Mouse (Mus musculus): ENCODE data around the gene Defa21. TPM values are rescaled to one million over a fixed set of nuclear protein-coding genes. Genes with fewer than 3 reads are reported as not detected.
"Not testable (repeated sequence)": the region's sequence is repeated elsewhere in the genome, so short reads cannot be mapped to it uniquely, and the experiment has no call there.

Gene Defa21
- polyA plus RNA-seq (2015; fragmentation: Nextera tagmentation; extraction: Ambion mirVana): not detected in 2 replicates

DNA sequence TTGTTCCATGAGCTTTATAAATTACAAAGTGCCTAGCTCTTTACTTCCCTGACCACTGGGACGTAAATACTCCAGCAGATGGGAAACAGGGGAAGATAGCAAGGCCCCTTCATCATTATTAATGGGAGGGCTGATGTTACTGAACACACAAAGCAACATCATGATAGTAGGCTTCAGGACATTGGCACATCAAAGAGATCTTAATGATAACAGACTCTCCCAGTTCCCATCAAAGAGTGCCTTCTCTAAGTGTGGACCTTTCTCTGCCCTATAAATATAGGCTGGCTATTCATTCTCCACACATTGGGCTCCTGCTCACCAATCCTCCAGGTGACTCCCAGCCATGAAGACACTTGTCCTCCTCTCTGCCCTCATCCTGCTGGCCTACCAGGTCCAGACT is at the start of gene Defa21:
Gene Defa21, plus strand, starts transcription at position 301 of the 400 bp plus-strand sequence.
- not testable (repeated sequence) for H3K9ac ChIP-seq (ENCODE audit: low read depth, low read length); H3K4me2 ChIP-seq (ENCODE audit: low read depth, low read length); H3K27me3 ChIP-seq (replicated peaks; ENCODE audit: control insufficient read depth, insufficient read depth, low read length); H3K4me3 ChIP-seq (ENCODE audit: low read length); H3K36me3 ChIP-seq (ENCODE audit: control insufficient read depth, insufficient read depth, low read length); H3K27ac ChIP-seq (ENCODE audit: low read length); H3K4me1 ChIP-seq (ENCODE audit: control insufficient read depth, insufficient read depth, low read length); ATAC-seq; H3K9me3 ChIP-seq (ENCODE audit: control insufficient read depth, low read length)
- WGBS: no CpG with 5 or more reads among the region's 1 CpGs

DNA sequence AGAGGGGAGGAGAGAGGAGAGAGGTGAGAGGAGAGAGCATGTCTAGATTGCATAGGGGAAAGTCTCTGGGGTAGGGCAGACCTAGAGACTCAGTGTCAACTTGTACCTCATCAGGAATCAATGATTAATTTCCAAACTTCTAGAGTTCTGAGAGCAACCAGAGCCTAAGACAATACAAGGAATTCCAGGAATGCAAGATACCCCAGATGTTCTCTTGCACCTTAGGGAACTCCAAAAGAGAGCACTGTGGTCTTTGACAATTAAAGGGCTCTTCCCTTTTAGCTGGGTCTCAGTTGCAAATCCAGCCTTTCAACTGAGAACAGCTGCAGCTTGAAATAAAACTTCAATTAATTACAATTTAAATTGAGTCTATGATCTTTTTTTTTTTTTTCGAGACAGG is 45.5 kb upstream of the Defa21 start:
- ATAC-seq: no peak
- H3K4me2 ChIP-seq (ENCODE audit: low read depth, low read length): no peak overlapping the region
- H3K27ac ChIP-seq (ENCODE audit: low read length): no peak overlapping the region
- WGBS: 36% methylated on average over 1 of the region's 1 CpGs
- H3K4me3 ChIP-seq (ENCODE audit: low read length): no peak overlapping the region
- H3K36me3 ChIP-seq (ENCODE audit: control insufficient read depth, insufficient read depth, low read length): no peaks in the 10 kb centered on the region
- H3K4me1 ChIP-seq (ENCODE audit: control insufficient read depth, insufficient read depth, low read length): no peaks in the 10 kb centered on the region
- no peak overlapping the region for H3K9ac ChIP-seq (ENCODE audit: low read depth, low read length)
- no peaks in the 10 kb centered on the region for H3K27me3 ChIP-seq (replicated peaks; ENCODE audit: control insufficient read depth, insufficient read depth, low read length)
- H3K9me3 ChIP-seq (ENCODE audit: control insufficient read depth, low read length): no peaks in the 10 kb centered on the region

DNA sequence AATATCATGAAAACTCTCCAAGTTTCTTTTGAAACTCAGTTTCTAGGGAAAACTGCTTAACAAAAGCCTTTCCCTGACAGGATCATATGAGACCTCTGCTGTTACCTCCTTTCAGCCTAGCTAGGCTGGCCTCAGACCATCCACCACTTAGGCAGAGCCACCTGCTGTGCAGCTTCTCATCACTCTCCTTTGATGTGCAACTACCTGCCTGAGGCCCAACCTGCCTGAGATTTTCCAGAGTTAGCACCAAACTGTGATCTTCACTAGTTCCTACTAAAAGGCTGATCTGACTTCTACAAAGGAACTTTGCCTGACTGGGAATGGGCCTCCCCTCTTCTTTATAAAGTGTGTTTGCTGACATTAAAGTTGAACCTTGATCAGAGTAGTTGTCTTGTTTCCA is 31.3 kb upstream of the Defa21 start:
- H3K9me3 ChIP-seq (ENCODE audit: control insufficient read depth, low read length); H3K4me3 ChIP-seq (ENCODE audit: low read length); H3K36me3 ChIP-seq (ENCODE audit: control insufficient read depth, insufficient read depth, low read length); H3K27me3 ChIP-seq (replicated peaks; ENCODE audit: control insufficient read depth, insufficient read depth, low read length); H3K27ac ChIP-seq (ENCODE audit: low read length); H3K4me1 ChIP-seq (ENCODE audit: control insufficient read depth, insufficient read depth, low read length); ATAC-seq; H3K9ac ChIP-seq (ENCODE audit: low read depth, low read length); H3K4me2 ChIP-seq (ENCODE audit: low read depth, low read length): not testable (repeated sequence)

DNA sequence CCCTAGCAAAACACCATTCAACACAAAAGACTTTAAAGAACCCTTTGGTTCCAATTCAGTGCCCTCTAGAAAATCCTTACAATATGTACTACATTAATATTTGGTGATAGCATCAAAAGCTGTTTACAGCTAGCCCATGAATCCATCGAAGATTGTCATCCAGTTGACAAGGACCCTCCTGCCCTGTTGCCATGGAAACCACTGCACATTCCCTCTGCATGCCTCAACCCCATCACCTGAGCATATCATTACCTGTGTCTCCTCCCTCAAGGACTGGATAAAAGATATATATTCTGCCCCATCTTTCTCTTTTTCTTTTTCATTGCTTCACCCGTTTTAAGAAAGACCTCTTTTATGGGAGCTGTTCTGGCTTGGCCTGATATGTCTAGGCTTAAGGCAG is 28.6 kb upstream of the Defa21 start:
- Histone ChIP-seq H3K27ac (ENCODE audit: low read length) (no peak overlapping the region), H3K4me1 (ENCODE audit: control insufficient read depth, insufficient read depth, low read length) (no peaks in the 10 kb centered on the region), H3K9me3 (ENCODE audit: control insufficient read depth, low read length) (no peaks in the 10 kb centered on the region), H3K4me3 (ENCODE audit: low read length) (no peak overlapping the region), H3K4me2 (ENCODE audit: low read depth, low read length) (no peak overlapping the region), H3K27me3 (replicated peaks; ENCODE audit: control insufficient read depth, insufficient read depth, low read length) (no peaks in the 10 kb centered on the region), H3K9ac (ENCODE audit: low read depth, low read length) (no peak overlapping the region), H3K36me3 (ENCODE audit: control insufficient read depth, insufficient read depth, low read length) (no peaks in the 10 kb centered on the region)
- ATAC-seq: no peak
- 69% methylated on average over 2 of the region's 2 CpGs for WGBS

DNA sequence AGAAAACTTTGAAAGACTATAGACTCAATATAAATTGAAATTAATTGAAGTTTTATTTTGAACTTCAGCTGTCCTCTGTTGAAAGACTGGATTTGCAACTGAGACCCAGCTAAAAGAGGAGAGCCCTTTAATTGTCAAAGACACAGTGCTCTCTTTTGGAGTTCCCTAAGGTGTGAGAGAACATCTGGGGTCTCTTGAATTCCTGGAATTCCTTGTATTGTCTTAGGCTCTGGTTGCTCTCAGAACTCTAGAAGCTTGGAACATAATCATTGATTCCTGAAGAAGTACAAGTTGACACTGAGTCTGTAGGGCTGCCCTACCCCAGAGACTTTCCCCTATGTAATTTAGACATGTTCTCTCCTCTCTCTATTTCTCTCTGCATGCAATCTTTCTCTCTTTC is 28.1 kb upstream of the Defa21 start:
- Histone ChIP-seq H3K27ac (ENCODE audit: low read length) (no peak overlapping the region), H3K9ac (ENCODE audit: low read depth, low read length) (no peak overlapping the region), H3K9me3 (ENCODE audit: control insufficient read depth, low read length) (no peaks in the 10 kb centered on the region), H3K4me2 (ENCODE audit: low read depth, low read length) (no peak overlapping the region), H3K27me3 (replicated peaks; ENCODE audit: control insufficient read depth, insufficient read depth, low read length) (no peaks in the 10 kb centered on the region), H3K4me3 (ENCODE audit: low read length) (no peak overlapping the region), H3K4me1 (ENCODE audit: control insufficient read depth, insufficient read depth, low read length) (no peaks in the 10 kb centered on the region), H3K36me3 (ENCODE audit: control insufficient read depth, insufficient read depth, low read length) (no peaks in the 10 kb centered on the region)
- ATAC-seq: no peak

DNA sequence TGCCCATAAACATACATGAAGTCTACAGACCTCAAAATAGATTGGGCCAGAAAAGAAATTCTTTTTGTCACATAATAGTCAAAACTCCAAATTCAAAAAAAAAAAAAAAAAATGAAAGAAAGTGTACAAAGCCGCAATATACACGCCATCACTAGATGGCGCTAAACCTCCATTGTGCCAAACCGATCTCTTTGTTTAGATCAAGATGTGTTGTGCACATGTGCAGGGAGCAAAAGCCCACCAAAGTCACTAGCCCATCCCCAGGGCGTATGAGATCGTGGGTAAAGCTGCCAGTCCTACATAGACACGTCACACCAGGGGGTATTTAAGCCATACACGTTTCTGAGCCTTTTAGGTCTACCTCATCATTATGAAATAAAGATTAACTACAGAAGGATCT is 24.2 kb upstream of the Defa21 start:
- WGBS: 55% methylated on average over 8 of the region's 8 CpGs
- Histone ChIP-seq H3K4me3 (ENCODE audit: low read length) (no peak overlapping the region), H3K4me2 (ENCODE audit: low read depth, low read length) (no peak overlapping the region), H3K27me3 (replicated peaks; ENCODE audit: control insufficient read depth, insufficient read depth, low read length) (no peaks in the 10 kb centered on the region), H3K9me3 (ENCODE audit: control insufficient read depth, low read length) (peaks cover 3% of the 10 kb centered on the region; the same call in 1 of the 2 replicates), H3K4me1 (ENCODE audit: control insufficient read depth, insufficient read depth, low read length) (no peaks in the 10 kb centered on the region), H3K9ac (ENCODE audit: low read depth, low read length) (no peak overlapping the region), H3K36me3 (ENCODE audit: control insufficient read depth, insufficient read depth, low read length) (no peaks in the 10 kb centered on the region), H3K27ac (ENCODE audit: low read length) (no peak overlapping the region)
- ATAC-seq: no peak

DNA sequence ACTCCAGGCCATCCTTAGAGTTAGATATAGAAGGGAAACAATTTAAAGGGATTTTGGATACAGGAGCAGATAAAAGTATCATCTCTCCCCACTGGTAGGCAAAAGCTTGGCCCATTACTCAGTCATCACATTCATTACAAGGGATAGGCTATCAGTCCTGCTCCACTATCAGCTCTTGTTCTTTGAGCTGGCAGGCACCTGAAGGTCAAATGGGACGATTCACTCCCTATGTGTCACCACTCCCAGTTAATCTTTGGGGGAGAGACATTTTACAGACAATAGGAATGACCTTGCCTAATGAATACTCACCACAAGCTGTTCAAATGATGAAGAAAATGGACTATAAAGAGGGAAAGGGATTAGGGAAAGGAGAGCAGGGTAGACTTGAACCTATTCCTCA is 18.5 kb upstream of the Defa21 start:
- H3K36me3 ChIP-seq (ENCODE audit: control insufficient read depth, insufficient read depth, low read length): no peaks in the 10 kb centered on the region
- no peak overlapping the region for H3K27ac ChIP-seq (ENCODE audit: low read length)
- 32% methylated on average over 1 of the region's 1 CpGs for WGBS
- H3K4me3 ChIP-seq (ENCODE audit: low read length): no peak overlapping the region
- H3K9ac ChIP-seq (ENCODE audit: low read depth, low read length): no peak overlapping the region
- no peak overlapping the region for H3K4me2 ChIP-seq (ENCODE audit: low read depth, low read length)
- H3K9me3 ChIP-seq (ENCODE audit: control insufficient read depth, low read length): peaks cover 5% of the 10 kb centered on the region; the same call in 1 of the 2 replicates
- no peaks in the 10 kb centered on the region for H3K27me3 ChIP-seq (replicated peaks; ENCODE audit: control insufficient read depth, insufficient read depth, low read length)
- H3K4me1 ChIP-seq (ENCODE audit: control insufficient read depth, insufficient read depth, low read length): no peaks in the 10 kb centered on the region
- no peak for ATAC-seq

DNA sequence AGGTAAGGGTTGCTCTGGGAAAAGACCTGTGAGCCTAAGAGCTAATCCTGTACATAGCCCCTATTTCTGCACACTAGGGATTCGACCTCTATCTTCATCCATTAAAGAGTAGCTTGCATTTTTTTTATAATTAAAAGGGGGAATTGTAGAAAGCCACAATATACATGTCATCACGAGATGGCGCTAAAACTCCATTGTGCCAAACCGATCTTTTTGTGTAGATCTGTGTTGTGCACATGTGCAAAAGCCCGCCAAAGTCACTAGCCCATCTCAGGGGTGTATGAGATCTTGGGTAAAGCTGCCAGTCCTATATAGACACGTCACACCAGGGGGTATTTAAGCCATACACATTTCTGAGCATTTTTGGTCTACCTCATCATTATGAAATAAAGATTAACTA is 16.8 kb upstream of the Defa21 start:
- H3K27me3 ChIP-seq (replicated peaks; ENCODE audit: control insufficient read depth, insufficient read depth, low read length); H3K4me1 ChIP-seq (ENCODE audit: control insufficient read depth, insufficient read depth, low read length); ATAC-seq; H3K9me3 ChIP-seq (ENCODE audit: control insufficient read depth, low read length); H3K4me3 ChIP-seq (ENCODE audit: low read length); H3K4me2 ChIP-seq (ENCODE audit: low read depth, low read length); H3K27ac ChIP-seq (ENCODE audit: low read length); H3K36me3 ChIP-seq (ENCODE audit: control insufficient read depth, insufficient read depth, low read length); H3K9ac ChIP-seq (ENCODE audit: low read depth, low read length): not testable (repeated sequence)
- 48% methylated on average over 6 of the region's 6 CpGs for WGBS

DNA sequence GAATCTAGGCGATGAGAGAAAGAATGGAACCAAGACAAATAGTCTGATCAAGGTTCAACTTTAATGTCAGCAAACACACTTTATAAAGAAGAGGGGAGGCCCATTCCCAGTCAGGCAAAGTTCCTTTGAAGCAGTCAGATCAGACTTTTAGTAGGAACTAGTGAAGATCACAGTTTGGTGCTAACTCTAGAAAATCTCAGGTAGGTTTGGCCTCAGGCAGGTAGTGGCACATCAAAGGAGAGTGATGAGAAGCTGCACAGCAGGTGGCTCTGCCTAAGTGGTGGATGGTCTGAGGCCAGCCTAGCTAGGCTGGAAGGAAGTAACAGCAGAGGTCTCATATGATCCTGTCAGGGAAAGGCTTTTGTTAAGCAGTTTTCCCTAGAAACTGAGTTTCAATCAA is 14.8 kb upstream of the Defa21 start:
- H3K9me3 ChIP-seq (ENCODE audit: control insufficient read depth, low read length); H3K27me3 ChIP-seq (replicated peaks; ENCODE audit: control insufficient read depth, insufficient read depth, low read length); H3K9ac ChIP-seq (ENCODE audit: low read depth, low read length); ATAC-seq; H3K4me3 ChIP-seq (ENCODE audit: low read length); H3K36me3 ChIP-seq (ENCODE audit: control insufficient read depth, insufficient read depth, low read length); H3K27ac ChIP-seq (ENCODE audit: low read length); H3K4me1 ChIP-seq (ENCODE audit: control insufficient read depth, insufficient read depth, low read length); H3K4me2 ChIP-seq (ENCODE audit: low read depth, low read length): not testable (repeated sequence)
- 65% methylated on average over 1 of the region's 1 CpGs for WGBS

DNA sequence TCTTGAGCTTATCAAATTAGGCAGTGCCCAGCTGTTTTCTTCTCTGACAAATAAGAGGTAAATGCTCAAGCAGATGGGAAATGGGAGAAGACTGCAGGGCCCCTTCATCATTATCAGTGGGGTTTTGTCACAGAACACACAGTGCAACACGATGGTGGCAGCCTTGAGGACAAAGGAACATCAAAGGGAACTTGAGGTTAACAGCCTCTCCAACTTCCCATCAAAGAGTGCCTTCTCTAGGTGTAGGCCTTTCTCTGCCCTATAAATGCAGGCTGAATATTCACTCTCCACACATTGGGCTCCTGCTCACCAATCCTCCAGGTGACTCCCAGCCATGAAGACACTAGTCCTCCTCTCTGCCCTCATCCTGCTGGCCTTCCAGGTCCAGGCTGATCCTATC is 29.4 kb downstream of the Defa21 start, which contains the start of gene Defa23:
Gene Defa23, plus strand, starts transcription at position 301 of the 400 bp plus-strand sequence.
- H3K4me3 ChIP-seq (ENCODE audit: low read length); H3K9me3 ChIP-seq (ENCODE audit: control insufficient read depth, low read length); H3K27ac ChIP-seq (ENCODE audit: low read length); H3K27me3 ChIP-seq (replicated peaks; ENCODE audit: control insufficient read depth, insufficient read depth, low read length); H3K4me1 ChIP-seq (ENCODE audit: control insufficient read depth, insufficient read depth, low read length); H3K9ac ChIP-seq (ENCODE audit: low read depth, low read length); H3K36me3 ChIP-seq (ENCODE audit: control insufficient read depth, insufficient read depth, low read length); H3K4me2 ChIP-seq (ENCODE audit: low read depth, low read length); ATAC-seq: not testable (repeated sequence)
- WGBS: no CpG with 5 or more reads among the region's 1 CpGs

Measured in intestine, embryonic 16.5 days (tissue).